Mouse (Mus musculus) B cell, adult 2 months (primary cell): ENCODE data around the gene 1520401A03Rik.
A peak's percentile ranks its signal among the peaks of the same experiment; 100 is the strongest.

Source experiments
- DNase-seq, 2 experiments: peaks; one replicate each; pipeline ENCODE4 v3.0.0; 2022

Gene 1520401A03Rik

DNA sequence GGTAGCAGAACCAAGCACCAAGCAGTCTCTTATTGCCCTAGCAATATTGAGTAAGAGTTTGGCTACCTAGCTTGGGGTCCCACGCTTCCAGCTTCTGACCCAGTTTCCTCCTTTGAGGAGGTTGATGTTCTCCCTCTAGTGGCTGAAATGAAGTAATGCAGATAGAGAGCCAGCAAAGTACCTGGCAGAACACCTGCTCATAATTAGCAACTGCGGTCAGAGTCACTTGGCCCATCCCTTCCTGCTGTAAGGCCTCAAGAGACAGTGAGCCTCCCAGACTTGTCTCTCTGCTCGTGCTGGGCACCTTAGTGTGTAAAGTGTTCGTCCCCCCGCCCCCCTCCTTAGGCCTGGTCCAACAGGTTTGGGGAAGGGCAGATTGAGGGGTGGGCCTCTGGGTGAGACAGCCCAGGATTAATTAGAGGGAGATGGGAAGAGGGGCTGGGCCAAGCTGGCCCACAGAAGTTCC, 58.0 kb downstream of the 1520401A03Rik start:
- DNase-seq = peak; percentile 50 to 57

DNA sequence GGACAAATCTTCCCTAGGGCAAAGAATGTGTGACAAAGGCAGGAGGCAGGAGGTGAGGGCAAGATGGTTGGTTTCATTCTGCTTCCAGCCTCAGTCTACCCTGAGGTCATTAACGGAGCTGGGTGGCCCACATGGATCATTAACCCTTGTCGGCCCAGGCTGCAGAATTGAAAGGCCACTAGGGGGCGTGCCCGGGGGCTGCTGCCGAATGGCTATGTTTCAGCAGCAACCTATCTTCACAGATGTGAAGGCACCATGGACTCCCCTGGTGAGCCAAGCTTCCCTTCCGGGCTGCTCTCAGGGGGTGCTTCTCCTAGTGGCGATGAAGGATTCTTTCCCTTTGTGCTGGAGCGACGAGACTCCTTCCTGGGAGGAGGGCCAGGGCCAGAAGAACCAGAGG, 61.1 kb downstream of the 1520401A03Rik start:
- DNase-seq = peak; percentile 62 to 64

DNA sequence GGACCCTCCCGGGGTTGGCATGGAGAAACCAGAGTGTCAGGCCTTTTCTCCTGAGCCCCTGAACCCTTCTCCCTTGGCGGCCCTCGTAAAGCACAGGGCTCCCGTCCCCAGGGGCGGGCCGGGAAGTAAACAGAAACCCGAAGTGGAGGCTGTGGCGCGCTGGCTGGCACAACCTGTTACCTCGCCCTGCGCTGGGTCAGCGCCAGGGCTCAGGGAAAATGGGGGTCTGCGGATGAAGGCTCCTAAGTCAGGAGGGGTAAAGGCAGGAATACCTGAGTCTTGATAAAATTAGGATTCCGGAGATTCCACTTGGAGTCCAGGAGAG, 61.7 kb downstream of the 1520401A03Rik start:
- DNase-seq = peak in 1 of 2 experiments; percentile 30

DNA sequence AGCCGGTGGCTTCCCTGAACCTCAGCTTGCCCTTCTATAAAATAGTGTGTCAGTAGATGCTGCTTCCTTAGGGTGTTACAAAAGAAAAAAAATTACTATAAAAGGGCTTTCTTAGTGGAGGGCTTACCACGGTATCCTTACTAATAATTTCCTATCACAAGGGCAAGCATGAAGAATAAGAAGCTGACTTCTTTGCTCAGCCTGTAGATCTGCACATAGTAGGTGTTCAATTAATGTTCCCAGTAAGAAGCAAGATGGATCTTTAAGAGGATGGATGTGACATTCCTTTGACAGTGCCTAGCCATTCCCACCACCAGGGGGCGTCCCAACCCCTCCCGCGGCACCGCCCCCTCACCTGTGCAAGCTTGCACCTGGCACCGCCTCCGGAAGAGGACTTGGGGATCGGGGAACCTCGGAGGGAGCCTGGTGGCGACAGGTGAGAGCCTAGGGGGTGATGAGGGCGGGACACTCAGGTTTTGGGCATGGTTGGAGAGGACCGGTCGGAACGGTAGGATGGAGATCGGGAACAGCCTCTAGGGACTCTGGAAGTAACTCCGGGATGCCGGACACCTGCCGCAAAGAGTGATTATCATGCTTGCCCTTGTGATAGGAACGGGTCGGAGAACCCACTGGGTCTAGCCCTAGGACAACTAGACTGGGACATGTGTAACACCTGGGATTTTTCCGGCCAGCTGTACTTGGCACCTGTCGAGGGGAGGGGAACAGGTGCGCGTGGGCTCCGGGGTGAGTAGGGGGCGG, 62.3 kb downstream of the 1520401A03Rik start, which contains the start of gene Bicdl2:
Bicdl2 (plus strand) TSS at position 390 of the 759 bp plus-strand sequence.
- peak; percentile 81 to 82 for DNase-seq

DNA sequence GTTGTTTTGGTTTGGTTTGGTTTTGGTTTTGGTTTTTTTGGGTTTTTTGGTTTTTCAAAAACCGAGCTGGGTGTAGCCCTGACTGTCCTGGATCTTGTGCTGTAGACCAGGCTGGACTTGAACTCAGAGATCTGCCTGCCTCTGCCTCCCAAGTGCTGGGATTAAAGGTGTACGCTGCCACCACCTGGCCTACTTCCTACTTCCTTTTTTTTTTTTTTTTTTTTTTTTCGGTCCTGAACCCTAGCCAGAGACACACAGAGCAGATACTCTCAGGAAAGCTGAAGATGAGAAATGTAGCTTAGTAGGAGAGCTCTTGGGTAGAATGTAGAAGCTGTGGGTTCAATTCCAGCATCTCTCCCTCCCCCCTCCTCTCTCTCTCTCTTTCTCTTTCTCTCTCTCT, 64.1 kb downstream of the 1520401A03Rik start:
- no peak for DNase-seq
